Mouse (Mus musculus): Measurements from ENCODE around the gene Aqp6. TPM values are rescaled to one million over a fixed set of nuclear protein-coding genes. Genes with fewer than 3 reads are reported as not detected.

Aqp6 gene
- polyA plus RNA-seq, 1 experiment from 2014 or later = not detected

- H3K36me3 ChIP-seq (ENCODE audit: insufficient read depth) = peaks cover 36% of the 10 kb centered on the region
- no peaks in the 10 kb centered on the region for H3K9me3 ChIP-seq (ENCODE audit: low read depth, low read length)
- TF ChIP-seq CTCF (IDR thresholded peaks at IDR 0.05; ENCODE audit: low read depth) = no peak
- peaks cover 2% of the 10 kb centered on the region; the same call in 1 of the 2 replicates for H3K4me1 ChIP-seq (ENCODE audit: insufficient read depth)
- H3K9ac ChIP-seq = no peak overlapping the region
- DNase-seq (no peak), ATAC-seq (ENCODE audit: insufficient read depth) (no peak)
- no peak overlapping the region for H3K4me2 ChIP-seq
- H3K27me3 ChIP-seq (ENCODE audit: insufficient read depth, low read length) = no peaks in the 10 kb centered on the region
- WGBS = 73% methylated on average over 10 of the region's 10 CpGs
- no peak overlapping the region for H3K27ac ChIP-seq (ENCODE audit: low read depth)
- H3K4me3 ChIP-seq (ENCODE audit: low read depth, low read length) = no peak overlapping the region
These were observed 42.6 kb downstream of the Aqp6 start for GRCm38 (mm10) chr15:99643832-99644231.

- WGBS = 61% methylated on average over 7 of the region's 7 CpGs
- H3K9me3 ChIP-seq (ENCODE audit: low read depth, low read length) = no peaks in the 10 kb centered on the region
- no peak overlapping the region for H3K9ac ChIP-seq
- ATAC-seq (ENCODE audit: insufficient read depth) (no peak), DNase-seq (no peak)
- no peak overlapping the region for H3K4me2 ChIP-seq
- H3K27ac ChIP-seq (ENCODE audit: low read depth) = no peak overlapping the region
- H3K36me3 ChIP-seq (ENCODE audit: insufficient read depth) = peaks cover 27% of the 10 kb centered on the region
- TF ChIP-seq CTCF (IDR thresholded peaks at IDR 0.05; ENCODE audit: low read depth) = no peak
- no peaks in the 10 kb centered on the region for H3K27me3 ChIP-seq (ENCODE audit: insufficient read depth, low read length)
- H3K4me3 ChIP-seq (ENCODE audit: low read depth, low read length) = no peak overlapping the region
- H3K4me1 ChIP-seq (ENCODE audit: insufficient read depth) = peaks cover 10% of the 10 kb centered on the region; the same call in 1 of the 2 replicates
These were observed 43.6 kb downstream of the Aqp6 start for GRCm38 (mm10) chr15:99644776-99645175.

- Histone ChIP-seq H3K4me1 (ENCODE audit: insufficient read depth) (peaks cover 17% of the 10 kb centered on the region), H3K27me3 (ENCODE audit: insufficient read depth, low read length) (no peaks in the 10 kb centered on the region), H3K4me2 (0 out of 2 replicates have a peak overlapping the region, but pooled peaks have one; percentile 19), H3K27ac (ENCODE audit: low read depth) (no peak overlapping the region), H3K9ac (no peak overlapping the region), H3K9me3 (ENCODE audit: low read depth, low read length) (no peaks in the 10 kb centered on the region), H3K36me3 (ENCODE audit: insufficient read depth) (no peaks in the 10 kb centered on the region), H3K4me3 (ENCODE audit: low read depth, low read length) (no peak overlapping the region)
- DNase-seq (no peak), ATAC-seq (ENCODE audit: insufficient read depth) (no peak)
- WGBS = 25% methylated on average over 4 of the region's 4 CpGs
- TF ChIP-seq CTCF (IDR thresholded peaks at IDR 0.05; ENCODE audit: low read depth) = no peak
These were observed 47.1 kb downstream of the Aqp6 start for GRCm38 (mm10) chr15:99648326-99648725.

GRCm38 (mm10) chr15:99649067-99649761, 48.0 kb downstream of the Aqp6 start:
- Histone ChIP-seq H3K9ac (peak overlapping the region; percentile 85), H3K4me1 (ENCODE audit: insufficient read depth) (peaks cover 17% of the 10 kb centered on the region), H3K4me2 (peak overlapping the region; percentile 62), H3K36me3 (ENCODE audit: insufficient read depth) (no peaks in the 10 kb centered on the region), H3K9me3 (ENCODE audit: low read depth, low read length) (no peaks in the 10 kb centered on the region), H3K27ac (ENCODE audit: low read depth) (no peak overlapping the region), H3K27me3 (ENCODE audit: insufficient read depth, low read length) (peaks cover 8% of the 10 kb centered on the region), H3K4me3 (ENCODE audit: low read depth, low read length) (peak overlapping the region; percentile 95)
- peak; percentile 31 for DNase-seq
- TF ChIP-seq CTCF (IDR thresholded peaks at IDR 0.05; ENCODE audit: low read depth) = no peak
- ATAC-seq (ENCODE audit: insufficient read depth) = no peak
- WGBS = 16% methylated on average over 6 of the region's 6 CpGs

GRCm38 (mm10) chr15:99650304-99650703, 49.1 kb downstream of the Aqp6 start:
- no peak for TF ChIP-seq CTCF (IDR thresholded peaks at IDR 0.05; ENCODE audit: low read depth)
- ATAC-seq (ENCODE audit: insufficient read depth) = no peak
- no peak for DNase-seq
- H3K9me3 ChIP-seq (ENCODE audit: low read depth, low read length) = no peaks in the 10 kb centered on the region
- peaks cover 19% of the 10 kb centered on the region for H3K27me3 ChIP-seq (ENCODE audit: insufficient read depth, low read length)
- peak overlapping the region; percentile 85 for H3K9ac ChIP-seq
- no peaks in the 10 kb centered on the region for H3K36me3 ChIP-seq (ENCODE audit: insufficient read depth)
- H3K4me1 ChIP-seq (ENCODE audit: insufficient read depth) = peaks cover 17% of the 10 kb centered on the region
- H3K27ac ChIP-seq (ENCODE audit: low read depth) = no peak overlapping the region
- WGBS = 37% methylated on average over 2 of the region's 2 CpGs
- H3K4me2 ChIP-seq = peak overlapping the region; percentile 62
- peak overlapping the region; percentile 95 for H3K4me3 ChIP-seq (ENCODE audit: low read depth, low read length)

- peaks cover 17% of the 10 kb centered on the region for H3K4me1 ChIP-seq (ENCODE audit: insufficient read depth)
These were observed 50.1 kb downstream of the Aqp6 start, which contains the start of gene Racgap1 for GRCm38 (mm10) chr15:99651163-99651872. Gene Racgap1 (minus strand): TSS chr15:99651656.

More at GRCm38 (mm10) chr15:99651163-99651872, 50.1 kb downstream of the Aqp6 start, which contains the start of gene Racgap1:
- Histone ChIP-seq H3K9me3 (ENCODE audit: low read depth, low read length) (no peaks in the 10 kb centered on the region), H3K36me3 (ENCODE audit: insufficient read depth) (no peaks in the 10 kb centered on the region), H3K9ac (peak within 1 kb of the TSS; percentile 85), H3K27me3 (ENCODE audit: insufficient read depth, low read length) (peaks cover 19% of the 10 kb centered on the region), H3K4me3 (ENCODE audit: low read depth, low read length) (peak within 1 kb of the TSS; percentile 95), H3K4me2 (peak within 1 kb of the TSS; percentile 62), H3K27ac (ENCODE audit: low read depth) (peak within 1 kb of the TSS; percentile 52; the same call in 1 of the 2 replicates)
- under 1% methylated on average over 58 of the region's 68 CpGs for WGBS
- DNase-seq (peak; percentile 99), ATAC-seq (ENCODE audit: insufficient read depth) (peak; percentile 97)
- no peak for TF ChIP-seq CTCF (IDR thresholded peaks at IDR 0.05; ENCODE audit: low read depth)
